Mouse (Mus musculus) MEL (cell line): ENCODE results near the gene Gpr1.

ENCODE experiments used
- ELF1 ChIP-seq: IDR thresholded peaks from 2 replicates; pipeline ENCODE4 v1.6.1; 2014; ENCODE audit warnings: low read depth, mild to moderate bottlenecking, inconsistent platforms, low read length, improper control_type of control experiment, moderate library complexity
- GATA1 ChIP-seq: IDR thresholded peaks from 2 replicates; pipeline ENCODE4 v1.6.1; 2011; ENCODE audit warnings: low read depth, low read length, improper control_type of control experiment
- POLR2A ChIP-seq, 2 experiments: IDR thresholded peaks; 2 replicates each; pipeline ENCODE4 v1.6.1; 2011 to 2012; ENCODE audit warnings: low read length in 2 of 2, mild to moderate bottlenecking in 2 of 2, control low read depth in 1 of 2, improper control_type of control experiment in 1 of 2, low read depth in 1 of 2, moderate library complexity in 1 of 2; ENCODE audit not compliant: control insufficient read depth in 1 of 2, insufficient read depth in 1 of 2, poor library complexity in 1 of 2
- TCF12 ChIP-seq: IDR thresholded peaks from 2 replicates; pipeline ENCODE4 v1.6.1; 2014; ENCODE audit warnings: low read depth, mild to moderate bottlenecking, inconsistent platforms, low read length, improper control_type of control experiment, moderate library complexity

DNA sequence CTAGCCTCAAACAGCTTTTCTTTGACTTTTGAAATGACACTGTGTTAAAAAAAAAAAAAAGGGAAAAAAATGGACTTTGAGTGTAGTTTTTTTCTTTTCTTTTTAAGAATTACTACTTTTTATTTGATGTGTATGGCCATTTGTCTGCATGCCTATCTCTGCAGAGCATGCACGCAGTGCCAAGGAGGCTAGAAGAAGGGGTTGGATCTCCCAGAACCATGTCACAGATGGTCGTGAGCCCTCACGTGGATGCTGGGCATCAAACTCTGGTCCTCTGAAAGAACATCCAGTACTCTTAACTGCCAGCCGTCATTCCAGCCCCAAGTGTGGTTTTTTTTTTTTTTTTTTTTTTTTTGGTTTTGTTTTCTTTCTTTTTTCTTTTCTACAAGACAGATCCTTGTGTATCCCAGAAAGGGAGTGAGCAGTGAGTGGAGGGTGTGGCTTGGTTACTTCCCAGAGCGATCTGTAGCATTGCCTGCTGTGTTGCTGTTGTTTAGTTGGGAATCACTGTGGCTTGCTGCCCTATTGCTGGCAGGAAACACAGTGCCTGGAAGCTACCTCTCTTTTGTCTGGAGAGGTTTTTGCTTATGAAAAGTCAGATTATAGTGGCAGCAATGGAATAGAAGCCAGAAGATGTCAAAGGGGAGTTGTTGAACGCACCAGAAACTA lies 4.3 kb downstream of the Gpr1 start:
- TF ChIP-seq ELF1 (no peak), POLR2A (IDR thresholded peaks at IDR 0.05; ENCODE audit: control insufficient read depth in 1 of 2, insufficient read depth in 1 of 2, low read depth in 1 of 2, low read length in 2 of 2, poor library complexity in 1 of 2) (no peak), TCF12 (no peak), GATA1 (no peak)
